Mouse (Mus musculus) erythroblast, embryonic 14.5 days (primary cell): ENCODE measurements around the gene Abl1.

ENCODE experiments used
- GATA1 ChIP-seq: IDR thresholded peaks from 2 replicates; pipeline ENCODE4 v1.6.1; 2012; ENCODE audit warnings: low read length, inconsistent platforms, mixed read lengths
- TAL1 ChIP-seq: IDR thresholded peaks from 3 replicates; pipeline ENCODE4 v1.6.1; 2012; ENCODE audit warnings: low read length, inconsistent platforms, mixed read lengths

- TF ChIP-seq TAL1 (no peak), GATA1 (no peak)
Observed at GRCm38 (mm10) chr2:31791260-31791659, 103.1 kb downstream of the Abl1 start.
